Mouse (Mus musculus) thymus, postnatal 14 days (tissue): ENCODE results near the gene Susd3.

Source experiments
- DNase-seq: peaks from one replicate; pipeline ENCODE4 v3.0.0; 2021

Susd3 gene

GRCm38 (mm10) chr13:49248467-49248862 lies at the start of gene Susd3:
Gene Susd3, minus strand, starts transcription at chr13:49248706.
- DNase-seq: no peak

- no peak for DNase-seq
Measured at GRCm38 (mm10) chr13:49296270-49296669, 47.8 kb upstream of the Susd3 start.

- no peak for DNase-seq
Measured at GRCm38 (mm10) chr13:49294108-49294507, 45.6 kb upstream of the Susd3 start.

GRCm38 (mm10) chr13:49291949-49292348 lies 43.4 kb upstream of the Susd3 start:
- DNase-seq: no peak

- DNase-seq: peak; percentile 68
Measured at GRCm38 (mm10) chr13:49291398-49291797, 42.9 kb upstream of the Susd3 start.

- DNase-seq: no peak
Measured at GRCm38 (mm10) chr13:49287224-49287623, 38.7 kb upstream of the Susd3 start.

GRCm38 (mm10) chr13:49286750-49287149 lies 38.2 kb upstream of the Susd3 start:
- DNase-seq: no peak

- DNase-seq: no peak
Measured at GRCm38 (mm10) chr13:49283686-49284085, 35.2 kb upstream of the Susd3 start.

- no peak for DNase-seq
Measured at GRCm38 (mm10) chr13:49282168-49282567, 33.7 kb upstream of the Susd3 start.

- peak; percentile 41 for DNase-seq
Measured at GRCm38 (mm10) chr13:49271831-49272765, 23.6 kb upstream of the Susd3 start.

GRCm38 (mm10) chr13:49270500-49270899 lies 22.0 kb upstream of the Susd3 start:
- no peak for DNase-seq

- peak; percentile 54 for DNase-seq
Measured at GRCm38 (mm10) chr13:49267645-49268044, 19.1 kb upstream of the Susd3 start.

GRCm38 (mm10) chr13:49260036-49260722 lies 11.7 kb upstream of the Susd3 start:
- no peak for DNase-seq

GRCm38 (mm10) chr13:49257819-49258313 lies 9.4 kb upstream of the Susd3 start:
- no peak for DNase-seq

GRCm38 (mm10) chr13:49252746-49253145 lies 4.2 kb upstream of the Susd3 start:
- no peak for DNase-seq

GRCm38 (mm10) chr13:49252113-49252512 lies 3.6 kb upstream of the Susd3 start:
- no peak for DNase-seq

- DNase-seq: no peak
Measured at GRCm38 (mm10) chr13:49250716-49251517, 2.4 kb upstream of the Susd3 start.

GRCm38 (mm10) chr13:49249634-49250033 lies 1.1 kb upstream of the Susd3 start:
- no peak for DNase-seq

GRCm38 (mm10) chr13:49248923-49249322 lies 417 bp upstream of the Susd3 start:
- DNase-seq: no peak

GRCm38 (mm10) chr13:49247740-49248466 lies 603 bp downstream of the Susd3 start:
- peak; percentile 64 for DNase-seq

GRCm38 (mm10) chr13:49247232-49247739 lies 1.2 kb downstream of the Susd3 start:
- no peak for DNase-seq

- DNase-seq: no peak
Measured at GRCm38 (mm10) chr13:49246626-49247025, 1.9 kb downstream of the Susd3 start.
